Mouse (Mus musculus) midbrain, embryonic 11.5 days (tissue): ENCODE measurements at regions not wholly inside any gene's neighbourhood (a gene's known extent, or its start where the extent isn't known, plus 50 kb on each side); places are given as distances from the start of the nearest gene placed in this dataset.

Experiments
- ATAC-seq: fragments of 200-750 bp; cut with Nextera tagmentation; 2 replicates; pipeline ENCODE4 v1.8.0; 2017; ENCODE audit warnings: moderate TSS enrichment, moderate library complexity; ENCODE audit not compliant: low FRiP score
- DNase-seq: peaks from one replicate; pipeline ENCODE4 v3.0.0; 2015; ENCODE audit warnings: low spot score; ENCODE audit errors: missing footprints
- H3K27ac ChIP-seq: fragments of 300-500 bp; sonication (generic); 2 replicates; pipeline ENCODE4 v1.5.1; 2014; ENCODE audit warnings: low read depth, low read length
- H3K27me3 ChIP-seq: fragments of 300-500 bp; sonication (generic); 2 replicates; pipeline ENCODE4 v1.6.1; 2014; ENCODE audit warnings: mild to moderate bottlenecking, low read length, moderate library complexity, mixed read lengths; ENCODE audit not compliant: control insufficient read depth, insufficient read depth
- H3K36me3 ChIP-seq: fragments of 300-500 bp; sonication (generic); 2 replicates; pipeline ENCODE4 v1.6.1; 2014; ENCODE audit warnings: mild to moderate bottlenecking, low read length, moderate library complexity, mixed read lengths; ENCODE audit not compliant: control insufficient read depth, insufficient read depth
- H3K4me1 ChIP-seq: fragments of 300-500 bp; sonication (generic); 2 replicates; pipeline ENCODE4 v1.6.1; 2014; ENCODE audit warnings: low read length; ENCODE audit not compliant: control insufficient read depth, insufficient read depth
- H3K4me2 ChIP-seq: fragments of 300-500 bp; sonication (generic); 2 replicates; pipeline ENCODE4 v1.6.1; 2014; ENCODE audit warnings: mild to moderate bottlenecking, moderate library complexity
- H3K4me3 ChIP-seq: fragments of 300-500 bp; sonication (generic); 2 replicates; pipeline ENCODE4 v1.5.1; 2014; ENCODE audit warnings: low read depth, low read length
- H3K9ac ChIP-seq: fragments of 300-500 bp; sonication (generic); 2 replicates; pipeline ENCODE4 v1.6.1; 2014; ENCODE audit warnings: low read length
- H3K9me3 ChIP-seq: fragments of 300-500 bp; sonication (generic); 2 replicates; pipeline ENCODE4 v1.6.1; 2016; ENCODE audit warnings: low read length; ENCODE audit not compliant: control insufficient read depth
- WGBS: fragments of 180-500 bp; shearing (Covaris S2); extraction: QIAGEN DNeasy Blood & Tissue Kit; methylation state at CpG from one replicate; pipeline ENCODE4 v1.1.7; 2014; 5-methylcytosine and 5-hydroxymethylcytosine counted together

GRCm38 (mm10) chr16:8002339-8003089 lies 422.4 kb downstream of the Tmem114 start:
- H3K36me3 ChIP-seq = no peaks in the 10 kb centered on the region
- H3K9me3 ChIP-seq = no peaks in the 10 kb centered on the region
- DNase-seq (no peak), ATAC-seq (no peak)
- WGBS = 91% methylated on average over 7 of the region's 7 CpGs
- H3K27ac ChIP-seq = no peak overlapping the region
- H3K4me1 ChIP-seq = no peaks in the 10 kb centered on the region
- H3K27me3 ChIP-seq = no peaks in the 10 kb centered on the region
- H3K4me2 ChIP-seq = no peak overlapping the region
- H3K4me3 ChIP-seq = no peak overlapping the region
- H3K9ac ChIP-seq = no peak overlapping the region

- H3K9ac ChIP-seq = no peak overlapping the region
- H3K4me3 ChIP-seq = no peak overlapping the region
- H3K27me3 ChIP-seq = no peaks in the 10 kb centered on the region
- WGBS = 54% methylated on average over 10 of the region's 10 CpGs
- H3K36me3 ChIP-seq = no peaks in the 10 kb centered on the region
- no peak for ATAC-seq
- no peak overlapping the region for H3K4me2 ChIP-seq
- H3K27ac ChIP-seq = no peak overlapping the region
- no peaks in the 10 kb centered on the region for H3K9me3 ChIP-seq
- DNase-seq = no peak
- H3K4me1 ChIP-seq = no peaks in the 10 kb centered on the region
Observed at GRCm38 (mm10) chr16:7982816-7983215, 442.1 kb downstream of the Tmem114 start.

- no peak overlapping the region for H3K9ac ChIP-seq
- H3K36me3 ChIP-seq = no peaks in the 10 kb centered on the region
- H3K4me1 ChIP-seq = no peaks in the 10 kb centered on the region
- DNase-seq = no peak
- no peak overlapping the region for H3K4me2 ChIP-seq
- no peak for ATAC-seq
- H3K27me3 ChIP-seq = no peaks in the 10 kb centered on the region
- H3K9me3 ChIP-seq = no peaks in the 10 kb centered on the region
- H3K4me3 ChIP-seq = no peak overlapping the region
- no peak overlapping the region for H3K27ac ChIP-seq
- WGBS = 84% methylated on average over 6 of the region's 6 CpGs
Observed at GRCm38 (mm10) chr16:7978466-7978865, 446.5 kb downstream of the Tmem114 start.

- 88% methylated on average over 2 of the region's 2 CpGs for WGBS
- H3K4me2 ChIP-seq = no peak overlapping the region
Observed at GRCm38 (mm10) chr16:7951616-7952015, 473.3 kb downstream of the Tmem114 start.

GRCm38 (mm10) chr16:7942333-7942732 lies 482.6 kb downstream of the Tmem114 start:
- no peaks in the 10 kb centered on the region for H3K9me3 ChIP-seq
- H3K9ac ChIP-seq = no peak overlapping the region
- ATAC-seq (no peak), DNase-seq (no peak)
- H3K4me3 ChIP-seq = no peak overlapping the region
- H3K4me2 ChIP-seq = no peak overlapping the region
- H3K27ac ChIP-seq = no peak overlapping the region
- H3K27me3 ChIP-seq = no peaks in the 10 kb centered on the region
- 86% methylated on average over 2 of the region's 2 CpGs for WGBS
- no peaks in the 10 kb centered on the region for H3K4me1 ChIP-seq
- no peaks in the 10 kb centered on the region for H3K36me3 ChIP-seq

More at GRCm38 (mm10) chr16:7951616-7952015, 473.3 kb downstream of the Tmem114 start:
- Histone ChIP-seq H3K4me1 (no peaks in the 10 kb centered on the region), H3K36me3 (no peaks in the 10 kb centered on the region), H3K27me3 (no peaks in the 10 kb centered on the region), H3K9me3 (no peaks in the 10 kb centered on the region), H3K4me3 (no peak overlapping the region), H3K27ac (no peak overlapping the region), H3K9ac (no peak overlapping the region)
- no peak for DNase-seq
- no peak for ATAC-seq

GRCm38 (mm10) chr16:7937167-7937566 lies 487.8 kb downstream of the Tmem114 start:
- H3K4me1 ChIP-seq = no peaks in the 10 kb centered on the region
- 52% methylated on average over 5 of the region's 5 CpGs for WGBS
- H3K36me3 ChIP-seq = no peaks in the 10 kb centered on the region
- H3K27ac ChIP-seq = no peak overlapping the region
- DNase-seq (no peak), ATAC-seq (no peak)
- H3K9ac ChIP-seq = no peak overlapping the region
- H3K4me3 ChIP-seq = no peak overlapping the region
- H3K27me3 ChIP-seq = no peaks in the 10 kb centered on the region
- H3K9me3 ChIP-seq = no peaks in the 10 kb centered on the region
- no peak overlapping the region for H3K4me2 ChIP-seq

GRCm38 (mm10) chr16:7932322-7932721 lies 492.6 kb downstream of the Tmem114 start:
- no peaks in the 10 kb centered on the region for H3K36me3 ChIP-seq
- ATAC-seq (no peak), DNase-seq (peak; percentile 26)
- no peaks in the 10 kb centered on the region for H3K4me1 ChIP-seq
- no peak overlapping the region for H3K9ac ChIP-seq
- no peaks in the 10 kb centered on the region for H3K9me3 ChIP-seq
- no peak overlapping the region for H3K4me2 ChIP-seq
- no peak overlapping the region for H3K4me3 ChIP-seq
- no peaks in the 10 kb centered on the region for H3K27me3 ChIP-seq
- WGBS = 65% methylated on average over 4 of the region's 4 CpGs
- H3K27ac ChIP-seq = no peak overlapping the region

GRCm38 (mm10) chr16:7931676-7932075 lies 493.3 kb downstream of the Tmem114 start:
- DNase-seq (peak; percentile 31), ATAC-seq (no peak)
- Histone ChIP-seq H3K36me3 (no peaks in the 10 kb centered on the region), H3K9me3 (no peaks in the 10 kb centered on the region), H3K9ac (no peak overlapping the region), H3K27ac (no peak overlapping the region), H3K4me1 (no peaks in the 10 kb centered on the region), H3K4me3 (no peak overlapping the region), H3K27me3 (no peaks in the 10 kb centered on the region), H3K4me2 (no peak overlapping the region)
- 92% methylated on average over 6 of the region's 6 CpGs for WGBS

- ATAC-seq (no peak), DNase-seq (no peak)
- Histone ChIP-seq H3K4me2 (no peak overlapping the region), H3K9me3 (no peaks in the 10 kb centered on the region), H3K27ac (no peak overlapping the region), H3K9ac (no peak overlapping the region), H3K4me1 (no peaks in the 10 kb centered on the region), H3K27me3 (no peaks in the 10 kb centered on the region), H3K36me3 (no peaks in the 10 kb centered on the region), H3K4me3 (no peak overlapping the region)
- 70% methylated on average over 4 of the region's 4 CpGs for WGBS
Observed at GRCm38 (mm10) chr16:7929112-7929511, 495.8 kb downstream of the Tmem114 start.
